Mouse (Mus musculus) ES-E14 (cell line): Measurements from ENCODE around the gene Tbc1d4.

Experiments used
- CHD2 ChIP-seq: IDR thresholded peaks from 2 replicates; pipeline ENCODE4 v1.6.1; 2014; ENCODE audit warnings: mild to moderate bottlenecking, low read depth, low read length, inconsistent platforms
- HCFC1 ChIP-seq: IDR thresholded peaks from 2 replicates; pipeline ENCODE4 v1.6.1; 2012; ENCODE audit warnings: low read length, inconsistent platforms, borderline replicate concordance; ENCODE audit not compliant: insufficient read depth
- MAFK ChIP-seq: IDR thresholded peaks from 2 replicates; pipeline ENCODE4 v1.6.1; 2014; ENCODE audit warnings: mild to moderate bottlenecking, low read depth, low read length, inconsistent platforms; ENCODE audit not compliant: insufficient read depth
- ZC3H11A ChIP-seq: IDR thresholded peaks from 2 replicates; pipeline ENCODE4 v1.6.1; 2012; ENCODE audit warnings: low read depth, mild to moderate bottlenecking, inconsistent platforms, low read length, borderline replicate concordance
- ZNF384 ChIP-seq: IDR thresholded peaks from 2 replicates; pipeline ENCODE4 v1.6.1; 2012; ENCODE audit warnings: low read depth, low read length, inconsistent platforms

- TF ChIP-seq ZNF384 (no peak), HCFC1 (no peak), CHD2 (no peak), ZC3H11A (no peak), MAFK (no peak)
These were observed 45.5 kb upstream of the Tbc1d4 start for GRCm38 (mm10) chr14:101654526-101654909.
